8 mouse cellular contexts compared by ENCODE assay signal in the genomic region with DNA sequence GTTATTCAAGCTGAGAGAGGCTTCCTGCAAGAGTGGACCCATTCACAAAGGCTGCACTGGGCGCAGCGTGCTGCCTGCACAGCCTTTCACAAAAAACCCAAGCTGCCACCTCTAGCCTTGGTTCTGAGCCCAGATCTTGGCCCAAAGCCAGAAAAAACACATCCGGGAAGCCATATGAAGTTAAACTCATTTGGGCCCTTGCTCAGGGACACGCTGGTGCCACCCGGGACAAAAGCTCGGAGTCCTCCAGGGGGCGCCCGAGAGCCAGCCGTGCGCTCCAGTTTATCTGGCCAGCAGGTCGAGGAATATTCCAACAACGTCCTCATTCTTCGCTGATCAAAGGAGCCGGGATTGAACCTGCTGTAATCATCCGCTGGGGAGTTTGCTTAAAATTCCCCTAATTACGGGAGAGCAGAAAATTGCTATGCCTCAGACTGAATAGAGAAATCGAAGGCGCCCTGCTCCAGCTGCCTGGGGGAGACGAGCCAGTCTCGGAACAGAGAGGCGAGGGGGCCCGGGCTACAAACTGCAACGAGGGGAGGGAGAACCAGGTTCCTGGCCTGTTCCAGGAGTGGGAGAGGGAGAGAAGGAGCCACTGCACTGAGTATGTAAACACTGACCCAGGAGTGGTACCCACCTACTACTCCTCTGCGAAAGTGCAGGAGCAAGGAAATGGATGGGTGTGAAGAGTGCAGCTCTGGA.
A peak's percentile ranks its signal among the peaks of the same experiment; 100 is the strongest.
DNase-seq lines count a peak whose midpoint lies in the region; ATAC-seq and TF ChIP-seq lines count a peak whose summit lies in the region.

No protein-coding gene starts in this region.

- WGBS in embryonic facial prominence, embryonic 14.5 days, result 11% methylated on average over 24 of the region's 24 CpGs
- WGBS in heart, adult 2 months, result 16% methylated on average over 24 of the region's 24 CpGs
- WGBS in kidney, adult 2 months, result 8% methylated on average over 24 of the region's 24 CpGs
- WGBS in stomach, embryonic 14.5 days, result 14% methylated on average over 24 of the region's 24 CpGs

- no peak for TF ChIP-seq EP300 in heart, adult 2 months (IDR thresholded peaks at IDR 0.05; ENCODE audit: insufficient read depth, low read depth, low read length)

- peak; percentile 63 for ATAC-seq in embryonic facial prominence, embryonic 14.5 days (ENCODE audit: low read depth)
- ATAC-seq in stomach, embryonic 14.5 days (ENCODE audit: insufficient number of reproducible peaks, insufficient read depth, low FRiP score, low read depth), result peak; percentile 28; the same call in 1 of the 2 replicates

- no peak overlapping the region for H3K9ac ChIP-seq in embryonic facial prominence, embryonic 14.5 days (ENCODE audit: low read depth, low read length)
- no peak overlapping the region for H3K9ac ChIP-seq in heart, adult 2 months (ENCODE audit: low read depth, low read length)
- no peak overlapping the region for H3K9ac ChIP-seq in stomach, embryonic 14.5 days (replicated peaks; ENCODE audit: low read depth, low read length)

- H3K79me2 ChIP-seq in heart, adult 2 months (replicated peaks; ENCODE audit: control insufficient read depth, insufficient read depth, low read length), result no peaks in the 10 kb centered on the region

- DNase-seq in 3134 (ENCODE audit: extremely low read depth, insufficient read length, low spot score), result peak; percentile 88
- DNase-seq in adrenal gland, postnatal 36 days, result peak; percentile 87 to 91
- peak; percentile 72 for DNase-seq in embryonic facial prominence, embryonic 14.5 days (ENCODE audit: low spot score)
- peak; percentile 61 to 80 for DNase-seq in heart, adult 2 months
- peak; percentile 77 for DNase-seq in kidney, adult 2 months
- peak; percentile 90 for DNase-seq in left cerebral cortex, postnatal 4 days
- DNase-seq in natural killer cell, adult 2 months (ENCODE audit: low spot score in 2 of 2), result peak; percentile 13 to 33

- H3K36me3 ChIP-seq in embryonic facial prominence, embryonic 14.5 days (ENCODE audit: control insufficient read depth, insufficient read depth, low read length), result no peaks in the 10 kb centered on the region
- no peaks in the 10 kb centered on the region for H3K36me3 ChIP-seq in heart, adult 2 months (ENCODE audit: control insufficient read depth, insufficient read depth, low read length)
- H3K36me3 ChIP-seq in kidney, adult 2 months (ENCODE audit: control insufficient read depth, insufficient read depth, low read length), result no peaks in the 10 kb centered on the region
- H3K36me3 ChIP-seq in stomach, embryonic 14.5 days (ENCODE audit: control insufficient read depth, insufficient read depth, low read length), result no peaks in the 10 kb centered on the region

- peak; percentile 99; the same call in 1 of the 2 replicates for TF ChIP-seq CTCF in heart, adult 2 months (IDR thresholded peaks at IDR 0.05)
- peak; percentile 74 for TF ChIP-seq CTCF in kidney, adult 2 months (conservative IDR thresholded peaks at IDR 0.05; ENCODE audit: insufficient read depth, insufficient read length, low read depth, low read length)

- H3K27ac ChIP-seq in embryonic facial prominence, embryonic 14.5 days (replicated peaks; ENCODE audit: low read depth, low read length), result no peak overlapping the region
- no peak overlapping the region for H3K27ac ChIP-seq in heart, adult 2 months
- no peak overlapping the region for H3K27ac ChIP-seq in kidney, adult 2 months (ENCODE audit: insufficient read depth, low read depth, low read length)
- H3K27ac ChIP-seq in stomach, embryonic 14.5 days (ENCODE audit: low read length), result no peak overlapping the region

- TF ChIP-seq POLR2A in heart, adult 2 months (IDR thresholded peaks at IDR 0.05; ENCODE audit: insufficient read depth, low read depth, low read length), result no peak
- no peak for TF ChIP-seq POLR2A in kidney, adult 2 months (IDR thresholded peaks at IDR 0.05; ENCODE audit: low read depth, low read length)

- H3K4me3 ChIP-seq in embryonic facial prominence, embryonic 14.5 days (ENCODE audit: low read depth, low read length), result no peak overlapping the region
- H3K4me3 ChIP-seq in heart, adult 2 months, result no peak overlapping the region
- H3K4me3 ChIP-seq in kidney, adult 2 months (ENCODE audit: insufficient read depth, low read depth, low read length), result no peak overlapping the region
- H3K4me3 ChIP-seq in stomach, embryonic 14.5 days (ENCODE audit: low read depth, low read length), result no peak overlapping the region

- peak overlapping the region; percentile 27; the same call in 1 of the 2 replicates for H3K4me2 ChIP-seq in embryonic facial prominence, embryonic 14.5 days (ENCODE audit: low read depth, low read length)
- H3K4me2 ChIP-seq in stomach, embryonic 14.5 days (replicated peaks; ENCODE audit: low read depth, low read length), result no peak overlapping the region

- H3K9me3 ChIP-seq in embryonic facial prominence, embryonic 14.5 days (ENCODE audit: control insufficient read depth, low read length), result no peaks in the 10 kb centered on the region
- no peaks in the 10 kb centered on the region for H3K9me3 ChIP-seq in stomach, embryonic 14.5 days (ENCODE audit: control insufficient read depth, low read depth, low read length)

- intact Hi-C loops in heart, adult 2 months (cut with DNase I), result loop anchor here (2.0 kb wide), 1 partner anchor 53 kb away; no protein-coding TSS in a partner anchor
- intact Hi-C loops in left cerebral cortex, postnatal 4 days (cut with DNase I), result no loop called here

- H3K4me1 ChIP-seq in embryonic facial prominence, embryonic 14.5 days (ENCODE audit: control insufficient read depth, insufficient read depth, low read length), result 0 out of 2 replicates have a peak, but pooled peaks cover 2% of the 10 kb centered on the region
- H3K4me1 ChIP-seq in heart, adult 2 months (ENCODE audit: control insufficient read depth, insufficient read depth, low read length), result peaks cover 1% of the 10 kb centered on the region; the same call in 1 of the 2 replicates
- H3K4me1 ChIP-seq in kidney, adult 2 months (ENCODE audit: control insufficient read depth, insufficient read depth, low read length), result no peaks in the 10 kb centered on the region
- no peaks in the 10 kb centered on the region for H3K4me1 ChIP-seq in stomach, embryonic 14.5 days (ENCODE audit: control insufficient read depth, insufficient read depth, low read length)

- peaks cover 9% of the 10 kb centered on the region; the same call in 1 of the 2 replicates for H3K27me3 ChIP-seq in embryonic facial prominence, embryonic 14.5 days (replicated peaks; ENCODE audit: control insufficient read depth, insufficient read depth, low read length)
- no peaks in the 10 kb centered on the region; the same call in 1 of the 2 replicates for H3K27me3 ChIP-seq in heart, adult 2 months (ENCODE audit: control insufficient read depth, insufficient read depth, low read length)
- H3K27me3 ChIP-seq in kidney, adult 2 months (replicated peaks; ENCODE audit: control insufficient read depth, insufficient read depth, low read length), result no peaks in the 10 kb centered on the region
- no peaks in the 10 kb centered on the region for H3K27me3 ChIP-seq in stomach, embryonic 14.5 days (ENCODE audit: control insufficient read depth, insufficient read depth, low read length)

Comparison
In these comparisons a context has a peak if more than half of its experiments do, and no peak if none do; other contexts are left out.
1. DNase-seq: peak in every context shown above with its lines; median percentile 90 in left cerebral cortex, postnatal 4 days; 89 in adrenal gland, postnatal 36 days; 88 in 3134; 77 in kidney, adult 2 months; 72 in embryonic facial prominence, embryonic 14.5 days; 70 in heart, adult 2 months; 23 in natural killer cell, adult 2 months.